Mouse (Mus musculus): ENCODE data around the gene Hist2h4.

GRCm38 (mm10) chr3:96299562-96299961, 36.5 kb upstream of the Hist2h4 start:
- TF ChIP-seq CTCF (IDR thresholded peaks at IDR 0.05; ENCODE audit: extremely low read depth, insufficient read depth, low read length) (no peak), POLR2A (IDR thresholded peaks at IDR 0.05; ENCODE audit: extremely low read depth, insufficient read depth, low read length) (no peak)
